Mouse (Mus musculus) heart, postnatal 0 days (tissue): ENCODE measurements around the gene Nupl2.

Experiments
- CTCF ChIP-seq: IDR thresholded peaks from 2 replicates; pipeline ENCODE4 v1.5.1; 2016; ENCODE audit warnings: antibody characterized with exemption, control low read depth, low read depth
- EP300 ChIP-seq: IDR thresholded peaks from 2 replicates; pipeline ENCODE4 v1.6.1; 2016; ENCODE audit warnings: antibody characterized with exemption, low read depth

DNA sequence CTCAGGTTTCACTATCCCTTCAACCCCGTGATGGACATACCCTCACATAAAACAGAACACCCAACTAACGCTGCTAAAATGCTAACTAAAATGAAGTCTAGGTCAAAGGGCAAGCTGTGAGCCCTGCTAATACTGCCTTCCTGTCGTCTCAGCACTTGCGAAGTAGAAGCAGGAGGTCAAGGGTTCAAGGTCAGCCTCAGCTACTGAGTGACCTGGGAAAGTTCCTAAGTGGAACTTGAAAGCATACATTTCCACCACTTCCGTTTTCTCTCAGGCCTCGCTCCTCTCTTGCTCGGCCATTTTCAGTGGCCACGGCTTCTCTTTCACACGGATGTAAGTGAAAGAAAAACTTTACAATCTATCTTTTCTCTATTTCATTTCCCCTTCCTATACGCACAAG lies 43.2 kb downstream of the Nupl2 start:
- no peak for TF ChIP-seq CTCF
- no peak for TF ChIP-seq EP300
